Mouse (Mus musculus): Measurements from ENCODE around the gene Fstl4.

Fstl4 gene

DNA sequence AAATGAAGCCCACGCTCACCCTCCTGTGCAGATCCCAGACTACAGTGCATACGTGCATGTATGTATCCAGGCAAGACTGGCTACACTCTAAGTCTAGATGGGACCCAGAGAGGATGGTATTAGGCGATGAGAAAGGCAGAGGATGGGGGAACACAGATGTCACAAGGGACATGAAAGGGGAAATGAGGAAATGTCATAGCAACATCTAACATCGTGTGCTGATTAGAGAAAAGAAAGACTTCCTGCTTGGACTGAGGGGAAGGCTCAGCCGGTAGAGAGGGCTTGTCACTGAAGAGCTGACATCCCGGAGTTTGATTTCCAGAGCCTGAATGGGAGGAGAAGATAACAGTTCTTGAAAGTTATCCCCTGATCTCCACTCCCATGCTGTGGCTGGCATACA lies 150.0 kb downstream of the Fstl4 start:
- no peak for DNase-seq (ENCODE audit: low spot score)

DNA sequence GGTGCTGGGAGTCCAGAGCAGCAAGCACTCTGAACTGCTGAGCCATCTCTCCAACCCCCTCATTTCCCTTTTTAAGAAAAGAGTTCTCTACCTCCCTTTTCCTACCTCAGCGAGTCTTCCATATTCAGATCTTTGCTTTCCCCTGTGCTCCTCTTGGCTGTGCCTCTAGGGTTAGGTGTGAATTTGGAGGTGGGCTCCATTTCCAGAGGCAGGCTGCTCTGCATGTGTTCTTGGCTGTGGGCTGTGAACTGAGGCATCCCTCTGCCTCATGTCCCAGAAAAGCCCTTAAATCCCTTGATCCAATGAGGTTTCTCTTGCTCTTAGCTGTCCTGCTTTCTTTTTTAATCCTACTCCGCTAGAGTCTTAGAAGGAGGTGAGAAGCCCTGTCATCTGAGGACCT lies 151.2 kb downstream of the Fstl4 start:
- DNase-seq (ENCODE audit: low spot score), result no peak

- no peak for DNase-seq (ENCODE audit: low spot score)
These were observed 155.0 kb downstream of the Fstl4 start for GRCm38 (mm10) chr11:52919231-52919960.

DNA sequence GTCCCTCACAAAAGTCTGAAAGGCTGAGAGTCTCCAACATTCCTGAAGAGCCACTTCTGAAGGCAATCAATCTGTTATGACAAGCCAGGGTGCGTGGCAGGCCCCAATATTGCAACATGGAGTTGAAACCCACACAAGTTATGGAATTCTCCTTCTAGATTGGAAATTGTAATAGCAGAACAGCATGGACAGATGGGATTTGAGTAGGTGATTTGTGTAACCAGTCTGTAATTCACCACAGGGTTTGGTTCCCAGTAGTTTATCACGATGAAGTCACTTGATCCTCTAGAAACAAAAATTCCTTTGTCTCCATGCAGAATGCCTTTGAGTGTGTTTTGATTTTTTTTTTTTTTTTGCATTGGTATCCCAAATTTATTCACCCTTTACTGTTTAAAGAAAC lies 159.8 kb downstream of the Fstl4 start:
- DNase-seq (ENCODE audit: low spot score), result no peak

- no peak for DNase-seq (ENCODE audit: low spot score)
These were observed 163.9 kb downstream of the Fstl4 start for GRCm38 (mm10) chr11:52928321-52928720.

- DNase-seq (ENCODE audit: low spot score), result no peak
These were observed 175.1 kb downstream of the Fstl4 start for GRCm38 (mm10) chr11:52939336-52940070.

- no peak for DNase-seq (ENCODE audit: low spot score)
These were observed 178.5 kb downstream of the Fstl4 start for GRCm38 (mm10) chr11:52942967-52943366.

DNA sequence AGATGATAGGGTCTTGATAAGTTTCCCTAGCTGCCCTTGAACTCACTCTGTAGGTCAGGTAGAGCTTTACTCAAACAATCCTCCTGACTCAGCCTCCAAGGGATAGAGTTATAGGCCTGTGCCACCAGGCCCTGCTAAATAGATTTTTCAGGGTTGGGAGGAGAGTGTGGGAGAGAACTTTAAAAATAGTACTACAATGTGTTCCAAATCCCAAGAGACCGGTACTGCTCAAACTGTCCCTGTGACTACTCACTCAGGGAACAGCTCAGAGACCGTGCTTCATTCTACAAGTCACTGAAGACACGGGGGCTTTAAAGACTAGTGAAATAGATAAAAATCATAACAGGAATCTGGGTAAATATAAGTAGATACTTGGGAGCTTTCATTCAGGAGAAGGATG lies 190.6 kb downstream of the Fstl4 start:
- DNase-seq (ENCODE audit: low spot score), result no peak

DNA sequence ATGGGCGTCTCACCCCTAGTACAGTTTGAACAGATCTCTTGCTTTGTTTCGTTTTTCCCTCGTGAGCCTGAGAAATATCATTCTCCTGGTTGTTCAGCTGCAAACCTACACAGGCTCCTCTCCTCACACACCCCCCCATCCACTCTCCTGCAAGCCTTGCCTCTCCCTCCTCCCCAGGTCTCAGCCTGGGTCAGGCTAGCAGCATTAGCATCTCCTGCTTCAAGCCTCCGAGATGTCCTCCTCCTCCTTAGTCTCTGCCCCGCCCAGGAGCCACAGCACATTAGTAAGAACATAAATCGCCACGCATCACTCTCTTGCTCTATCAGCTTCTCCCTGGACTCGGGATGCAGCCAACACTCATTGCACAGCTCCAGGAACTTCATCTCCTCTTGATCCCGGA lies 204.4 kb downstream of the Fstl4 start:
- DNase-seq (ENCODE audit: low spot score), result no peak

DNA sequence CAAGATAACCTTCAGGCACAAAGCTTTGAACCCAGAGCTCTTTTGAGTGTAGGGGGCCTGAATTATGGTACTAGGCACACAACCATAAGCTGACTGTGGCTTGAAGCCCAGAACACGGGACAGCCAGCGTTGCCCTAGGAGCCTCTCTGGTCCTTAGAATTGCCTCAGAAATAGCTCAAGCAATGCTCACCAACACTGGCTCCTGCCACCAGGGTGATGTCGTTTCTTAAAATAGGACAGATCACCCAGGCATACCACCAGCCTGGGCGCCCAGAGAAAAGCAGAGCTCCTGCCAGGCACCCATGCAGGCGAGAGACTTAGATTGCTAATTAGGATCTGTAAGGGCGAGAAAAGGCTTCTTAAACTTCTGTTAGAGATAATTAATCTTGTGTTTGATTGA lies 206.0 kb downstream of the Fstl4 start:
- DNase-seq (ENCODE audit: low spot score), result no peak

DNA sequence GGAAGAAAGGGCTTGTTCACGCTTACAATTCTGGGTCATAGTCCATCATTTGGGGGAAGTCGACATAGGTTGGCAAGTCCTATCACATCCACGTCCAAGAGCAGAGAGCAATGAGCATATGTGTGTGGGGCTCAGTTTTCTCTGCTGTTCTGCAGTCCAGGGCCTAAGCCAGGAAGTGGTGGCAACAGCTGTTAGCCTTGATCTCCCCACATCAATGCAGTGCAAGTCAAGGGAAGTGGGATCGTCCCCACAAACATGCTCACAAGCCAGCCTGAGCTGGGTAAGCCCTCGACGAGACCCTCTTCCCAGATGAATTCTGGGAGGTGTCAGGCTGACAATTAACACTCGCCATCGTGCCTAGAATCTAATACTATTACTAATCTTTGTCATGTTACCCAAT lies 222.6 kb downstream of the Fstl4 start:
- DNase-seq (ENCODE audit: low spot score), result no peak

GRCm38 (mm10) chr11:52994688-52995087 lies 230.3 kb downstream of the Fstl4 start:
- no peak for DNase-seq (ENCODE audit: low spot score)

DNA sequence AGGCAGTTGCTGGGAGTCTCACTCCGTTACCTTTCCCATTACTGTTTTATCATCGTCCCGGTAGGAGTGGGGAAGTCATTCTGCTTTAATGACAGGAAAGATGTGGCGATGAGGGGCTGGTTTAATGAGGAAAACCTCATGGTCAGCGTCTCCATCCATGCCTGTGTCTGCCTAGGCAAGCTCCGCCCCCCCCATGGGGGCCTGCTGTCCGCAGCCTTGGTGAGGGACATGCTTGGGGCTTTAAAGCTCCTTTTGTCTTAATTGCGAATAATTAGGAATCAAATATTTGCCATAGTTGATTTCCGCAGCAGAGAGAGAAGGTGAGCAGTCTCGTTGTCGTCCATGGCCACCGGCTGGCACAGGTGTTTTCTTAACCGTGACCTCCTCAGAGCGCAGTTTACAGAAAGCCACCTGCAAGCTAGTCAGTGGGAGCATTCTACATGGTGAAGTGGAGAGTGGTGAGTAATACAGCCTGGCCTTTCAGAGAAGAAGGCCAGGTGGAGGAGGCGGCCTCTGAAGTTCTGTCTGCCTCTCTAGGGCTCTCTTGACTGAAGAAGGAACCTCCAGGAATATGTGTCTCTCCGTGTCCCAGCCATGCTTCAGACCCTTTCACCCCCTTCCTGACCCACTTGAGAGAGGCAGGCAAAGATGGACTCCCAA lies 232.1 kb downstream of the Fstl4 start:
- no peak for DNase-seq (ENCODE audit: low spot score)

DNA sequence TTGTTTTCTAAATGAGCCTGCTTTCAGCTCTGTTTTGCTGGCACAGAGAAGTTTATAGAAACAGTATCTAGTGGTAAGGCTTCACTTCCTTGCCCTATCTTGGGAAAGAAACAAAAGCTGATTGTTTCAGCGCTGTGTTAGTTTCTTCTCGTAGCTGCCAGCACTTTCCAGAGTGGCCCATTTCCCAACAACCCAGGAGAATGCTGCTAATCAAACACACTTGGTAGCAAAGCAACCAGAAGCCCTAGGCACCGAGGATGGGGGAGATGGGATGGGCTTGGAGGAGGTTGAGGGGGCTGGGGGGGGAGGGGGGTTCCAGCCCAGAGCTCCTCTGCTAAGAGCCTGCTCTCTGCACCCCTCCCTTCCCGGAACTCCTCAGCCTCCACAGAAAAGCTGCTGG lies 233.0 kb downstream of the Fstl4 start:
- no peak for DNase-seq (ENCODE audit: low spot score)

DNA sequence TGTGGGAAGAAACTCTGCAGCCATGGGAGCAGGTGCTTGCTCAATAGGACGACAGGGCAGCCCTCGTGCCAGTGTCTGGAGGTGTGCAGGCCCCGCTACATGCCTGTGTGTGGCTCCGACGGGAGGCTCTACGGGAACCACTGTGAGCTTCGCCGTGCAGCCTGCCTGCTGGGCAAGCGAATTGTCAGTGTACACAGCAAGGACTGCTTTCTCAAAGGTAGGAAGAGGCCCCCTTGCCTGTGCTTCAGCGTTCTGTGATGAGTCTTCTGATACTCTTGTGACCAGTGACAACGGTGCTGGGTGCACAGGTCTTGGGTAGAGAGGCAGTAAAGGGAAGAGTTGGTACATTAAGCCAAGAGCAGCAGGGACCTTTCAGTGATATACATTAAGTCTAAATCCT lies 235.8 kb downstream of the Fstl4 start:
- DNase-seq (ENCODE audit: low spot score), result no peak

GRCm38 (mm10) chr11:53003361-53003760 lies 238.9 kb downstream of the Fstl4 start:
- DNase-seq (ENCODE audit: low spot score), result no peak

GRCm38 (mm10) chr11:53003811-53004210 lies 239.4 kb downstream of the Fstl4 start:
- DNase-seq (ENCODE audit: low spot score), result no peak

DNA sequence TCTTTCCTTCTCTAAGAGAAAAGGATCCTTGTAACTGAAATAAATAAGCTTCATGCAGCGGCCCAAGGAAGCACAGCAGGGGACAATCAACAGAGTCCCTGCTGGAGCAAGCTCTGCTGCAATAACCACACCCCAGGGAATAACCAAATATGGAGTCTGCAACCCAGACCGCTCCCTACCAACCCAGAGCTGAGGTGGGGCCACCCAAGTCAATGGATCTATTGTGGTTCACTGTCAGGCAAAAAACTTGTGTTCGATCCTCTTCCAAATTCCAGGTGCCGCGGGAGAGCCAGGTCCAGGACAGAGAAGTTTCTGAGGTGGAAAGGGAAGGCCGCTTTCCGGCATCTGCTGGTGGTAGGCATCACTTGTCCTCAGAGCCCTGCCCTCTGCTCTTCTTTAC lies 245.2 kb downstream of the Fstl4 start:
- DNase-seq (ENCODE audit: low spot score), result no peak

GRCm38 (mm10) chr11:53011996-53012505 lies 247.6 kb downstream of the Fstl4 start:
- DNase-seq (ENCODE audit: low spot score), result no peak

DNA sequence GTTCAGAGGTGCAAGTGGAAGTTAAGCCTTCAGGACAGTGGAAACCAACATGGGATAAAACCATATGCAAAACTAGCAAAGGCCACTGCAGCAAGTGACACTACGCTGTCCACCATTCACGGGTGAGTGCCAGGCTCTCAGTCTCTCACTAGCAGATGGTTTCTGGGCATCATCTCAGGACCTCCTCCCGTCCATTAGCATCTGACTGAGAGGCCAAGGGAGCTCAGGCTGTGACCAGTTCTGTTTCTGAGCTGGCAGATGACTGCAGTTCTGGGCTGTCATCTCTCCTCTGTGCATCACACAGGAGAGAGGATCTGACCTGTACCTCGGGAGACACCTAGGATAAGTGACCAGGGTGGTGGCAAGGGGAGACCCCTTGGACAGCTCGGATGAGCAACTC lies 249.5 kb downstream of the Fstl4 start:
- DNase-seq (ENCODE audit: low spot score), result no peak

- DNase-seq (ENCODE audit: low spot score), result no peak
These were observed 252.1 kb downstream of the Fstl4 start for GRCm38 (mm10) chr11:53016358-53017021.

- no peak for DNase-seq (ENCODE audit: low spot score)
These were observed 255.1 kb downstream of the Fstl4 start for GRCm38 (mm10) chr11:53019509-53019908.
